In the genomic region with DNA sequence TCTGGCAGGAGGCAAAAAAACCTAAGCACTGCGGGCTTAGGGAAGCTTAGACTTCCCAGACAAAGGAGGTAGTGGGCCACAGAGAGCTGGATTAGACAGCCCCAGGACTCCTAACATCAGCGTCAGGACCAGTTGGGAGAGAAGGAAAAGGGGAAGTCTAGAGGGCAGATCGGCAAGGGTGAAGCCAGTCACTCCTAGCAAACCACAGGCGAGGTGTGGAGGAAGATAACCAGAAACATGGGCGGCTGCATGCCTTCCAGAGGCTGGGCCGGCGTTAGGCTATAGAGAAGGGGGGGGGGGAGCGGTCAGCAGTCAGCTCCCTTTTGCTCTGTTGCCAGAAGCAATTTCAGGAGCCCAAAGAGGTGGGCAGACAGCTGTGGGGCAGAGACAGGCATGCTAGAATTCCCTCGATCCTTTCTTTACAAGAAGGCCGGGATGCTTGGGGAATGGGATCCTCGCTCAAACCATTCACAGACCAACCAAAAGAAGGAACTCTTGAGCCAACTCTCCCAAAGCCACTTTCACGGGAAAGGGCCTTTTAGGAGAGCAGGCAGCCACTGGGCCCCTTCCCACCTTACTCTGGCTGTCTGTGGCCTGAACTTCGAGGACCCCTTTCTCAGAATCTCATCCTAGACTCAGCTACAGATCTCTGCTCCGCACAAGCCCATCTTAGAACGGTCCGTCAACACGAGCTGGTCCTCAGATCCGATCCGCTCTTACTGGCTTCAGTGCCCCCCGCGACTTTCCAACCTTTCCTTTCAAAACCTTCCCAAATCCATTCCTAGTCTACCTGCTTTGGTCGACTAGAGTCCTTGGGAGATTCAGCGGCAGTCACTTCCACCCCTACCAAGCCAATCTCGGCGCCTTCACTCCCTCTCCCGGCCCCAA, we compare ENCODE assay signal across 8 mouse cellular contexts. TPM values are rescaled to one million over a fixed set of nuclear protein-coding genes. Genes with fewer than 3 reads are reported as not detected.
A peak's percentile ranks its signal among the peaks of the same experiment; 100 is the strongest.
DNase-seq lines count a peak whose midpoint lies in the region; ATAC-seq lines count a peak whose summit lies in the region.

No protein-coding gene starts in this region.

- no peaks in the 10 kb centered on the region for H3K27me3 ChIP-seq in kidney, embryonic 15.5 days
- H3K27me3 ChIP-seq in embryonic facial prominence, embryonic 12.5 days: no peaks in the 10 kb centered on the region
- H3K27me3 ChIP-seq in hindbrain, embryonic 14.5 days (ENCODE audit: control insufficient read depth, insufficient read depth, low read length): no peaks in the 10 kb centered on the region
- H3K27me3 ChIP-seq in midbrain, embryonic 11.5 days (ENCODE audit: control insufficient read depth, insufficient read depth, low read length): no peaks in the 10 kb centered on the region

- no peak for DNase-seq in kidney, adult 8-10 months
- peak; percentile 65 for DNase-seq in MN1 (ENCODE audit: low spot score)
- DNase-seq in hindbrain, embryonic 14.5 days (ENCODE audit: low spot score): peak; percentile 52
- DNase-seq in midbrain, embryonic 11.5 days (ENCODE audit: low spot score, missing footprints): peak; percentile 96
- DNase-seq in gastrocnemius, postnatal 10 days: no peak

- peak; percentile 27; the same call in 1 of the 2 replicates for ATAC-seq in kidney, embryonic 15.5 days (replicated peaks; ENCODE audit: low FRiP score)
- peak; percentile 24; the same call in 1 of the 2 replicates for ATAC-seq in embryonic facial prominence, embryonic 12.5 days (ENCODE audit: insufficient number of reproducible peaks, insufficient read depth, low FRiP score, low TSS enrichment)
- ATAC-seq in hindbrain, embryonic 14.5 days (ENCODE audit: low FRiP score): peak; percentile 46
- ATAC-seq in midbrain, embryonic 11.5 days (ENCODE audit: low FRiP score): peak; percentile 45
- no peak for ATAC-seq in inflammation-experienced regulatory T-cells, adult 6 months

- no peaks in the 10 kb centered on the region for H3K9me3 ChIP-seq in kidney, embryonic 15.5 days (replicated peaks)
- no peaks in the 10 kb centered on the region for H3K9me3 ChIP-seq in embryonic facial prominence, embryonic 12.5 days
- H3K9me3 ChIP-seq in hindbrain, embryonic 14.5 days (ENCODE audit: control insufficient read depth, low read length): no peaks in the 10 kb centered on the region
- H3K9me3 ChIP-seq in midbrain, embryonic 11.5 days (ENCODE audit: control insufficient read depth, low read length): no peaks in the 10 kb centered on the region

- peaks cover 55% of the 10 kb centered on the region for H3K4me1 ChIP-seq in kidney, embryonic 15.5 days
- peaks cover 26% of the 10 kb centered on the region for H3K4me1 ChIP-seq in embryonic facial prominence, embryonic 12.5 days
- peaks cover 36% of the 10 kb centered on the region for H3K4me1 ChIP-seq in hindbrain, embryonic 14.5 days (replicated peaks; ENCODE audit: control insufficient read depth, insufficient read depth, low read length)
- peaks cover 41% of the 10 kb centered on the region for H3K4me1 ChIP-seq in midbrain, embryonic 11.5 days (ENCODE audit: control insufficient read depth, insufficient read depth, low read length)

- H3K4me3 ChIP-seq in kidney, embryonic 15.5 days (replicated peaks): peak overlapping the region; percentile 91
- peak overlapping the region; percentile 81 for H3K4me3 ChIP-seq in embryonic facial prominence, embryonic 12.5 days
- peak overlapping the region; percentile 96 for H3K4me3 ChIP-seq in hindbrain, embryonic 14.5 days (replicated peaks; ENCODE audit: low read length)
- H3K4me3 ChIP-seq in midbrain, embryonic 11.5 days (ENCODE audit: low read depth, low read length): peak overlapping the region; percentile 89

- peak overlapping the region; percentile 82 for H3K9ac ChIP-seq in kidney, embryonic 15.5 days
- peak overlapping the region; percentile 92 for H3K9ac ChIP-seq in embryonic facial prominence, embryonic 12.5 days
- peak overlapping the region; percentile 99 for H3K9ac ChIP-seq in hindbrain, embryonic 14.5 days
- H3K9ac ChIP-seq in midbrain, embryonic 11.5 days (ENCODE audit: low read length): peak overlapping the region; percentile 96

- no peaks in the 10 kb centered on the region for H3K36me3 ChIP-seq in kidney, embryonic 15.5 days
- peaks cover 7% of the 10 kb centered on the region; the same call in 1 of the 2 replicates for H3K36me3 ChIP-seq in embryonic facial prominence, embryonic 12.5 days
- no peaks in the 10 kb centered on the region; the same call in 1 of the 2 replicates for H3K36me3 ChIP-seq in hindbrain, embryonic 14.5 days (replicated peaks; ENCODE audit: control insufficient read depth, insufficient read depth)
- peaks cover 3% of the 10 kb centered on the region; the same call in 1 of the 2 replicates for H3K36me3 ChIP-seq in midbrain, embryonic 11.5 days (ENCODE audit: control insufficient read depth, insufficient read depth, low read length)

- 2% methylated on average over 26 of the region's 26 CpGs for WGBS in kidney, embryonic 15.5 days
- WGBS in embryonic facial prominence, embryonic 12.5 days: under 1% methylated on average over 25 of the region's 26 CpGs
- under 1% methylated on average over 25 of the region's 26 CpGs for WGBS in hindbrain, embryonic 14.5 days
- WGBS in midbrain, embryonic 11.5 days: 2% methylated on average over 25 of the region's 26 CpGs

- H3K4me2 ChIP-seq in kidney, embryonic 15.5 days: peak overlapping the region; percentile 83
- H3K4me2 ChIP-seq in embryonic facial prominence, embryonic 12.5 days (replicated peaks): peak overlapping the region; percentile 83
- H3K4me2 ChIP-seq in hindbrain, embryonic 14.5 days (replicated peaks): peak overlapping the region; percentile 86
- peak overlapping the region; percentile 83 for H3K4me2 ChIP-seq in midbrain, embryonic 11.5 days

- H3K27ac ChIP-seq in kidney, embryonic 15.5 days: peak overlapping the region; percentile 94
- peak overlapping the region; percentile 93 for H3K27ac ChIP-seq in embryonic facial prominence, embryonic 12.5 days
- H3K27ac ChIP-seq in hindbrain, embryonic 14.5 days: peak overlapping the region; percentile 97
- peak overlapping the region; percentile 74 for H3K27ac ChIP-seq in midbrain, embryonic 11.5 days (ENCODE audit: low read depth, low read length)

RNA-seq across cellular contexts. Expression of a gene that starts 0.8 kb away (rescaled TPM):
- 33.8 and 35.3 TPM in 2 replicates for polyA plus RNA-seq in kidney, embryonic 15.5 days (2015; fragmentation: Nextera tagmentation; extraction: Ambion mirVana)
- polyA plus RNA-seq in embryonic facial prominence, embryonic 12.5 days (2016; fragmentation: Nextera tagmentation; extraction: Ambion mirVana): 42.5 and 42.8 TPM in 2 replicates
- 59.5 and 61.7 TPM in 2 replicates for polyA plus RNA-seq in hindbrain, embryonic 14.5 days (2014; fragmentation: Nextera tagmentation; extraction: Ambion mirVana)
- 45.5 and 50.7 TPM in 2 replicates for polyA plus RNA-seq in midbrain, embryonic 11.5 days (2014; fragmentation: Nextera tagmentation; extraction: Ambion mirVana)
- total RNA-seq in gastrocnemius, postnatal 10 days (2021): 10 to 100 TPM; 11.9 to 13.4 TPM
- polyA plus RNA-seq in inflammation-experienced regulatory T-cells, adult 6 months (2017; shearing (Covaris generic)): 10 to 100 TPM; 18.4 to 21.9 (median 18.7) TPM

RNA-seq across cellular contexts. Expression of a gene that starts 57.9 kb away (rescaled TPM):
- polyA plus RNA-seq in kidney, embryonic 15.5 days (2015; fragmentation: Nextera tagmentation; extraction: Ambion mirVana): 18.2 and 20.0 TPM in 2 replicates
- polyA plus RNA-seq in embryonic facial prominence, embryonic 12.5 days (2016; fragmentation: Nextera tagmentation; extraction: Ambion mirVana): 10.0 and 11.4 TPM in 2 replicates
- polyA plus RNA-seq in hindbrain, embryonic 14.5 days (2014; fragmentation: Nextera tagmentation; extraction: Ambion mirVana): 22.4 and 27.9 TPM in 2 replicates
- 4.6 and 5.2 TPM in 2 replicates for polyA plus RNA-seq in midbrain, embryonic 11.5 days (2014; fragmentation: Nextera tagmentation; extraction: Ambion mirVana)
- 1 to 10 TPM; 8.2 to 9.0 TPM for total RNA-seq in gastrocnemius, postnatal 10 days (2021)
- polyA plus RNA-seq in inflammation-experienced regulatory T-cells, adult 6 months (2017; shearing (Covaris generic)): 10 to 100 TPM in 2 of 3 experiments, 1 to 10 TPM in 1; 5.9 to 20.1 (median 14.8) TPM

Comparison
In these comparisons a context has a peak if more than half of its experiments do, and no peak if none do; other contexts are left out.
1. DNase-seq: peak in MN1 (single experiment), hindbrain, embryonic 14.5 days (single experiment) and midbrain, embryonic 11.5 days (single experiment); none in kidney, adult 8-10 months (0 of 2) and gastrocnemius, postnatal 10 days (single experiment).
2. Peak in every context shown above with its lines, with median percentiles within 50 percentile points of each other: H3K27ac ChIP-seq, H3K4me2 ChIP-seq, H3K4me3 ChIP-seq and H3K9ac ChIP-seq.